Mouse (Mus musculus): ENCODE results near the gene Gm20605. TPM values are rescaled to one million over a fixed set of nuclear protein-coding genes. Genes with fewer than 3 reads are reported as not detected.
A peak's percentile ranks its signal among the peaks of the same experiment; 100 is the strongest.

Gm20605 gene
- 1 to 10 TPM; 2.9 to 3.9 TPM for total RNA-seq (2021)
- long read RNA-seq, experiment 1, partial matches to known transcripts, result 0 of 5 reads
- long read RNA-seq, experiment 1, other reads (novel, unspliced or antisense), result 5 of 5 reads
- long read RNA-seq, experiment 2, partial matches to known transcripts, result 0 of 1 reads
- long read RNA-seq, experiment 2, other reads (novel, unspliced or antisense), result 1 of 1 reads

DNA sequence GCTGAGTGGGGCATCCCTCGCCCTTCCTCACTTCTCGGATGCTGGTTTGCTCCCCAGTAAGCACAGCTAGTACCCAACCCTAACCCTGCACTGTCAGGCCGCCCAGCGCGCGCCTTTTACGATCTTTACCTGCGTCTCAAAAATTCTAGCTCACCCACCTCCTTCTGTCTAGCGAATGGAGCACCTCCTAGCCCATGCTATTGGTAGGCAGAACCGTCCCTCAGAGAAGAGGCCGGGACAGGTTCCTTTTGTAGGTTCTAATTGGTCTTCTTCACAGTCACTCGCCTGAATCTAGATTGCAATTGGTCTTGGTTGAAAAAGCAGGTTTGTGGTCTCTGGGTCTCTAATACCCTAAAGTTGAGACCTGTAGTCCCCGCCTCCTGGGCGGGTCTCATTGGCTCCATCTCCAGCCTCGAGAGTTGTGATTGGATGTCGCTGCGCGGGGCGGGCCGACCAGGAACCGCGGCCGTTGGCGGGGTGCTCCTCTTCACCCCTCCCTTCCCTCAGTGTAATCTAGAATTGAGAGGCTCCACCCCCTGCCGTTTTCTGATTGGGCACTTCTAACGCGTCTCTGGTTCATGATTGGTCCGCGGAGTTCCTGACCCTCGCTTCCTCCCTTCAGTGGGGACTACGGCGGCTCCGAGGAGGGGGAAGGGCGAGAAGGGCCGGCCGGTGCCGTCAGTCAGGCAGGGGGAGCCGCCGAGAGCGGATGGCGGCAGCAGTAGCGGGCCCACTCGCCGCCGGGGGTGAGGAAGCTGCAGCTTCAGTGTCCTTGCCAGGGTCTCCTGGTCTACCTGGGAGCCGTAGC, at the start of gene Gm20605, which contains the start of the genes Fbxo24 and Lrch4:
Gene Gm20605 (plus strand): TSS at position 678 of the 808 bp plus-strand sequence.
Gene Fbxo24 (minus strand): TSS at position 505 of the 808 bp plus-strand sequence.
Gene Lrch4 (plus strand): TSS at position 624 of the 808 bp plus-strand sequence.
- peak; percentile 100 for DNase-seq

DNA sequence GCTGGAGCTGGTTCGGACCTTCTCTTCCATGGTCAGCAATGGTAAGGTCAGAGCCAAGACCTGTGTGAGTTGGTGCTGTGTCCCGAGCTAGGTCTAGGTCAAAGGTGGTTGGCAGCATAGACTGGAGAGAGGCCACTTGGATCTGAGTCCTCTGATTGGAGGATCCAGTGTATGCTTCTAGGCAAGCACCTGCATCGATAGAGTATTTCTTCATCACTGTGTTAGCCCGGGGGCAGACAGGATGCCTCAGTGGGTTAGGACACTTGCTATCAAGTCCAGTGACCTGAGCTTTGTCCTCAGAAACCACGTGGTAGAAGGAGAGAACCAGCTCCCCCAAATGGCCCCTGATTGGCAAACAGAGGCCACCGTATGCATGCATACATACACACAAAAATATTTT, 48.7 kb upstream of the Gm20605 start:
- no peak for DNase-seq

DNA sequence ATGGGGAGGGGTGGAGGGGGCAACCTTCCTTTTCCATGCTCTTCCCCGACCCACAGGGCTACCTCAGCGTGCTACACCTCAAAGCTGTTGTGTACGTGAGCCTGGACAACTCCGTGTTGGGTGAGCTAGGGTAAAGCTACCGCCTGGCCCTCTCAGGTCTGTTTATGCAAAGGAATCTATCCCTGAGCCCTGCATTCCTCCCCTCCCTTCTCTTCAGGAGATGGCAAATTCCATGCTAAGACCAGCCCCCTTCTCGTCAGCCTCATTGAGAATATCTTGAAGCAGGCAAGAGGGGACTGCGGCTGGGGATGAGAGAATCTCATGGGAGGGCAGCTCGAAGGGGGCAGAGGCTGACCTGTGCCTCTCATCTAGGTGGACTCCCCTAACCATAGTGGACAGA, 46.3 kb upstream of the Gm20605 start:
- DNase-seq, result no peak

DNA sequence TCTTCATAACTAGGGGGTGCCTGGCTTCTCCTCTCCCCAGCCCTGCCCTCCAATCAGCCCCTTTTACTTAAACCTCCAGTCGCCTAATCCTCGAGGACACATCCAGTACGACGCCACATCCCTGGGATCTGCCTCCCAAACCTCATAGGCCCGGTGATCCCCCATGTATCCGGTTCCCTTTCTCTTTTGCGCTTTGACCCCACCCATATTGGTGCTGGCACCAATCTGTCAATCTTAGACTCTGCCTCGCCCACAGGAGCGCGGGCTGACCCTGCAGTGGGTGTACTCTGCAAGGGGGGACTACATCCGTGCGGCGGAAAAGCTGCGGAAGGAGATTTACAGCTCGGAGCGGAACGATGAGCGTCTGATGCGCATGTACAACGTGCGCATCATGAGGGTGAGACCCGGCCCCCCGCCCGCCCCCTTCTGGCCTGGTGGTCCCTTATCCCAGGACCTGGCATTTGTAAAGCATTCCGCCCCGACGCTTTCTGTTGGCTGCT, 45.3 kb upstream of the Gm20605 start:
- no peak for DNase-seq

DNA sequence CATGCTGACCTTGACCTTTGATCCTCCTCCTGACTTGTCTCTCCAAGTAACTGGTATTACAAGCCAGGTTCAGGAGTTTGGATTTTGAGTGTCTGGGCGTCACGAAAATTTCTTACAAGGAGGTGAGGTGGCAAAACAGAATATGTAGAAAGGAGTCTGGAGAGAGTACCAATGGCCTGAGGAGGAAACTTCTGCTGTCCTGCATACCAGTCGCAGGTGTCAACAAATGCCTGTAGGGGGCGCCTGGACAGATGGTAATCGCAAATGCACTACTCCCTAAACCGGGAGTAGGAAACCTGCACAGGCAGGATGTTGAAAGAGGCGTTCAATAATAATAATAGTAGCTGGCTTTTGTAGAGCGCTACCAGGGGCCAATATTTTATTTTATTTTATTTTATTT, 44.0 kb upstream of the Gm20605 start:
- DNase-seq, result no peak

DNA sequence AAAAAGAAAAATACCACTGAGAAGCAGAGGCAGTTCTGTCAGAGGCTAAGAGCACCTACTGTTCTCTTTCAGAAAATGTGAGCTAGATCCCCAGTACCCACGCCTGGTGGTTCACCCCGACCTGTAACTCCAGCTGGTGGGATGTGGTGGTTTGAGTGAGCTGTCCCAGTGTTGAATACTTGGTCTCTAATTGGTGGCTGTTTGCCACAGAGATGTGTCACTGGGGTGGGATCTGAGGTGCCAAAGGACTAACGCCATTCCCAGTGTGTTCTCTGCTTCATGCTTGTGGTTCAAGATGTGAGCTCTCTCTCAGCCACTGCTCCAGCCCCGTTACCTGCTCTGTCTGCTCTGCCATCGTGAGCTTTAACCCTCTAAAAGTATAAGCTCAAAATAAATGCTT, 38.5 kb upstream of the Gm20605 start:
- no peak for DNase-seq

DNA sequence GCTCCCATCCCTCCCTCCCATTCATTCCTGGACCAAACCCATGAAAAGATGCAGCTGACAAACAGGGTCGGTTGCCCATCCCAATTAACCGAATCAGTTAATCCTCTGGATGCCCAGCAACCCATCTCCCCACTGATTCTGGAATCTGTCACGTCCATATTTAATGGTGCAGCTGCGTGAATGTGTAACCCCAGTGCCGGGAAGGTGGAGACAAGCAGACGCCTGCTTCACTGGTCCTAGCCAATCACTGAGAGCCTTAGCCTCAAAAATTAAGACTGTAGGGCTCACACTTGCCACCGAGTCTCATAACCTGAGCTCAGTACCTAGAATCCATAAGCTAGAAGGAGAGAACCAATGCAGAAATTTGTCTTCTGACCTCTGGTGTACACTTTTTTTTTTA, 33.1 kb upstream of the Gm20605 start:
- no peak for DNase-seq

DNA sequence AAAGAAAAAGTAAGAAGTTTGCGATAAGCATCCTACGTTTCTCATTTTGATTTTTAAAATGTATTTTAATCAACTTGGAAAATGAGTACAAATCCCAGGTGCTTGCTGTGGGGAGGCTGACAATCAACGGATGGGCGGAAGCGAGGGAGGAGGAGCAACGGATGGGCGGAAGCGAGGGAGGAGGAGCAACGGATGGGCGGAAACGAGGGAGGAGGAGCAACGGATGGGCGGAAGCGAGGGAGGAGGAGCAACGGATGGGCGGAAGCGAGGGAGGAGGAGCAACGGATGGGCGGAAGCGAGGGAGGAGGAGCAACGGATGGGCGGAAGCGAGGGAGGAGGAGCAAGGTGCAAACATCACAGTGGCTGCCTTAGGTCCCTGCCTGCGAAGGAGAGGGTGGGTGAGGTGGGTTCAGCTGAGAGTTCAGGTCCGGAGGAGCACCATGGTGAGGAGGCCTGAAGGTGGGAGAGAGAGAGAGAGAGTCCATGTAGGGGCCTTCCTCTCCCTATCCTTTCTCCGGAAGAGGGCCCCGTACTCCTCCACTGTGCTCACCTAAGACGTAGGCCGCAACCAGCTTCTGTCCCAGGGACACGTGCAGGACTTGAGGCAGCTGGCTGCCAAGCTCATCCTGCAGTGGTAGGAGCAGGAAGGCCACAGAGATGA, 32.2 kb upstream of the Gm20605 start:
- DNase-seq, result no peak

DNA sequence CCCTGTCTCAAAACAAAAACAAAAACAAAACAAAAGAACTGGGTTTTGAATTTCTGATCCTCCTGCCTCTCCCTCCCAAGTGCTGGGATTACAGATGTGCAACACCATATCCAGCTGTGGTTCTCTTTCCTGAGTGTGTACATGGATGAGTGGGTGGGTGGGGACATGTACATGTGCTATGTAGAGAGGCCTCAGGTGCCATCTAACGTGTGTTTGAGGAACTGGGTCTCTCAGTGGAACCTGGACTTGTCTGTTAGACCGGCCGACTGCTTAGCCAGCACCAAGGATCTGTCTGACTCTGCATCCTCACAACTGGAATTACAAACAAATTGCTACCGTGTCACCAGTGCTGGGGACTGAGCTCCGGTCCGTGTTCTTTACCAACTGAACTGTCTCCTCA, 31.4 kb upstream of the Gm20605 start:
- DNase-seq, result no peak

DNA sequence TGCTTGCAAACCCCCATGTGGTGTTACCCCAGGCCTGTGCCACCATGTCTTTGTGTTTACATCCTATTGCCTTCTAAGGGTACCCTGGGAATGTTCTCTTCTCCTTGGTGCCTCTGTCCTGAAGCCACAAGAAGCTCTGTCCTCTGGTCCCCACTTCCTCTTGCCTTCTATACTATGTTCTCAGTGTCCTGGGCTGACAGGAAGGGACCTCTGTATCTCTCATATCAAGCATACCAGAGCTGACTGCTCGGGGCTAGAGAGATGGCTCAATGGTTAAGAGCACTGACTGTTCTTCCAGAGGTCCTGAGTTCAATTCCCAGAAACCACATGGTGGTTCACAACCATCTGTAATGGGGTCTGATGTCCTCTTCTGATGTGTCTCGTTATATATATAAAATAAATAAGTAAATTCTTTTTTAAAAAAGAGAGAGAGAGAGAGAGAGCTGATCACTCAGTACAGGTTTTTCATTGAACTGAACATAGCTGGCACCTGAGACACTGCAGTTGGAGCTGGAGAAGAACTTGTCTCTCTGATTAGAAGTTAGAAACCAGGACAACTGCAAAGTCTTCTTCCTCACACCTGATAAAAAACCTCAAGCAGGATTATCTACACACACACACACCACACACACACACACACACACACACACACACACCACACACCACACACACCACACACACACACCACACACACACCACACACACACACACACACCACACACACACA, 30.7 kb upstream of the Gm20605 start:
- DNase-seq, result no peak

DNA sequence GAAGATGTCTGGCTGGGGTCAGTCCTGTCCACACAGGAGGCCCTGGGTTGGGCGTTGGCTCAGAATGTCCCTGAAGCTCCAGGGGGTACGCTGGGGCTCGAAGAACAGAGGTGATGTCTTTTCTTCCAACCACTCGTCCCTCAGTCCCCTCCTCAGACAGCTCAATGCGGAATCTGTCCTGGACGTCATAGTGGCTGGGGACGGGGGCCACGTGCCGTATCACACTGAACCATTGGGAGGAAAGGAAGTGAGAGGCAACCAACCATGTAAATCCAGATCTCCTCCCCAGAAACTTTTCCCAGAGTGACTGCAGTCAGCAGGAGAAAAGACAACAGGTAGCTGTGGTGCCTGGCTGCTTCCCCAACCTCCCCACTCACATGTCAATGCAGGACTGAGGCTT, 29.4 kb upstream of the Gm20605 start:
- no peak for DNase-seq

DNA sequence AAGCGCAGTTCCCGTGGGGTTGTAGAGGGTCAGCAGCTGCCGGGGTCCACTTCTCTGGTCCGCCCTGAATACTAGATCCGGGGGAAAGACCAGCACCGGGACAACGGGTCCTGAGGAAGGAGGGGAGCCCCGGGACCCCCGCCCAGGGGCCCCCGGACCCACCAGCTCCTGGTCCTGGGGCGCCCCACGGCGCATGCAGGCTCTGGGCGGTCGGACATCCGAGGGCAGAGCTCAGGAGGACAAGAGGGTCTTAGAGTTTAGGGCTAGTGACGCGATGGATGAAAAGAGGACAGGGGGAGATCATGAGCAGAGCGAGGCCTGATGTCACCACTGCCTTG, 28.7 kb upstream of the Gm20605 start:
- DNase-seq, result no peak

DNA sequence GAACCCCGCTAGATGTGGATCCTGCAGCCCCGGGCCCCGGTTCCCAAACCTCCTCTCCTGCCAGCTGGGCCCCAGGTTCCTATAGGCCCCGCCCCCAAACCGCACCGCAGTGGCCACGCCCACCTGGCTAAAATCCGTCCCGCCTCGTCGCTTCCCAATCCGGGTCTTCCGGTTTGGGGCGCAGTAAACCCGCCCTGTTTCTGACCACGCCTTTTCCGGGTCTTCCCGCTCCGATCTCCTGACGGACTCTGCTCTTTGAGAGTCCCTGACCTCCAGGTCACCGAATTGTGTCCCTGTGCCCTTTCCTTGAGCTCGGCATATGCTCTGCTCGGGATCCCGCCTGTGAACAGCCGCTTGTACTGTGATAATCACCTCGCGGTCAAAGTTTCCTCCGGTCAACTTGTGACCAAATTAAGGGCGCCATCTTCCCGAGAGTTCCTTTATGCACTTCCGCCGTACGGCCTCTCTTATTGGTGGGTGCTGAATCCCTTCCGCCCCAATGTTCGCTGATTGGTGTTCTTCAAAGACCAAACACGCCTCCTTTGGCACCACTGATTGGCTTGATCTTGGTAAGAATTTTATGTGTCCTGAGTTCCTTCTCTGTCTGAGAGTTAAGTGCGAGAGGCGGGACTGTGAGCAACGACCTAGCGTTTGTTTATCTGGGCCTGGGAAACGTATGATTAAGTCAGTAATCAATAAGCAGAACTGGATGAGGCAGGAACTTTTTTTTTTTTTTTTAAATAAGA, 28.2 kb upstream of the Gm20605 start, which contains the start of gene Mospd3:
Gene Mospd3 (minus strand): TSS at position 440 of the 746 bp plus-strand sequence.
- peak; percentile 93 for DNase-seq

DNA sequence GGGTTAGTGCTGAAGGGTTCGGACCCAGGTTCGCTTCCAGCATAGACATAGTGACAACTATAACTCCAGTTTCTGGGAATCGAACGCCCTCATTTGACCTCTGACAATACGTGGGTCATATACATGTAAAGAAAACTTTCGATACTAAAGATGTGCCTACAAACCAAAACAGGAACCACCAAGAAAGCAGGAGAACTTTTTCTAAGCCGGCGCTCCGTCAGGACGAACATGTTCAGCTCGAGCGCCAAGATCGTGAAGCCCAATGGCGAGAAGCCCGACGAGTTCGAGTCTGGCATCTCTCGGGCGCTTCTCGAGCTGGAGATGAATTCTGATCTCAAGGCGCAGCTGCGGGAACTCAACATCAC, 27.6 kb upstream of the Gm20605 start:
- peak; percentile 37 for DNase-seq

DNA sequence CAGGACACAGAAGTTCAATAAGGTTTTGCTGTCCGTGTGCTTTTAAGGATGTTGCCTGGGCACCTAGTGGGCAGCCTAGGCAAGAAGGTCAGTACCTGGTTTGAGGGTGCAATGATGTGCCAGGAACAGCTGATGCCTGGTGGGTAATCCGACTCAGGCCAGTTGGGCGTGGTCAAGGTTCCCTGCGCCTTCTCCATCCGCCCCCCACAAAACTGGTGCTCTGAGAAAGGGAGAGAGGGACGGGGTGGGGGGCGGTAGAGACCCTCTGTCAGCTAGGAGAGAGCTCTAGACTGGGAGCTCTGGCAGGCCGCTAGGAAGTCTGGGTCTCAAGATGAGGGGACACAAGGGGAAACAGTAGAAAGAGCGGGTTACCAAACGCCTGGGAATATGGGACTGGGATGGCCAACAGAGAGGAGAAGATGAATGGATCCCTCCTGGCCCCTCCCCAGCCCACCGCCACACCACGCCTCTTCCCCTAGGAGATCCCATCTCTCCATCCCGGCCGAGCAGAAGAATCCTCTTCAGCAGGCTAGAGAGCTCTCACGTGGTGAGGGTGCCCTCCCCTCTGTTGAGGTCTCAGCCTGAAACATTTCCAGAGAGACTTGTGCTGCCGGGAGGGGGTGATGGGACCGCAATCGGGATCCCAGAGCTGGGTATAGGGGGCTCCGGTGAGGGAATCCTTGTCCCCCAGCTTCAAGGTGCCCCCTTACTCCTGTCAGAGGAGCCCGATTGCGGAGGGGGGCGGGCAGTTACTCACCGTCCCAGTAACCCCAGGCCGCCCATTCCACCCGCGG, 20.9 kb upstream of the Gm20605 start:
- DNase-seq, result no peak

DNA sequence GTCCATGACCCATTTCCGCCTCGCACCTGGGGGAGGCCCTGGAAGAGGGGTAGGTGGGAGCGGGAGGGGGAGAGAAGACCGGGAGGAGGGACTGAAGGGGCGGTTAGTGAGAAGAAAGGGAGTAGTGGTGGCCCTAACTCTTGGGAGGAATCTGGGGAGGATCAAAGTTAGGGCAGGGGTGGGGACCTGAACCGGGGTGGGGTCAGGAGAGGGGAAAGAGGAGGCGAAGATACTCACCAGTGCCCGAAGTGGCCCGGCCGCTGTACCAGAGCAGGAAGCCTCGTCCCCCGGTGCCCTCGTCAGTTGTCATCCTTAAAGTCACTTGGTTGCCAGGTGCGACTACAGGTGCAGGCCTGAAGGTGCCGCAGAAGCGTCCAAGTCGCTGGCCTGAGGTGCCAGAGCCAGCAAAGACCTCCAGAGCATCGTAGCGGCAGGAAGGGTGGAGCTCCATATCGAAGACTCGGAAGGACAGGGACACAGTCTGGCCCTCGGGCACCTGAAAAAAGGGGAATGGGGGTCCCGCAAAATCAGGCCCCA, 20.3 kb upstream of the Gm20605 start:
- no peak for DNase-seq

DNA sequence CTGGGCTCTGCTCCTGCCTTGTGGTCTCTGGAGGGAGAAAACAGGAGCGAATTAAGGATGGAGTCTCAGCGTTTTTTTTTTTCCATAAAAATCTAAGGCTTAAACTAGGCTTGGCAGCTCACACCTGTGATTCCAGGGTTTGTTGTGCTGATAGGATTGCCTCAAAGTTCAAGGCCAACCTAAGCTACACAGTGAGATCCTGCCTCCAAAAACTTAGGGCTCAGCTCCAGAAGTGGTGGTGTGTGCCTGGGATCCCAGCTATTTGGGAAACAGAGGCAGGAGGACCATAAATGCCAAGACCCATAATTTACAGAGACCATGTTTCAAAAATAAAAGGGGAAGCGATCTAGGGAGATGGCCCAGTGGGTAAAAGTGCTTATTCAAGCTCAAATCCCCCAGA, 19.7 kb upstream of the Gm20605 start:
- DNase-seq, result no peak

DNA sequence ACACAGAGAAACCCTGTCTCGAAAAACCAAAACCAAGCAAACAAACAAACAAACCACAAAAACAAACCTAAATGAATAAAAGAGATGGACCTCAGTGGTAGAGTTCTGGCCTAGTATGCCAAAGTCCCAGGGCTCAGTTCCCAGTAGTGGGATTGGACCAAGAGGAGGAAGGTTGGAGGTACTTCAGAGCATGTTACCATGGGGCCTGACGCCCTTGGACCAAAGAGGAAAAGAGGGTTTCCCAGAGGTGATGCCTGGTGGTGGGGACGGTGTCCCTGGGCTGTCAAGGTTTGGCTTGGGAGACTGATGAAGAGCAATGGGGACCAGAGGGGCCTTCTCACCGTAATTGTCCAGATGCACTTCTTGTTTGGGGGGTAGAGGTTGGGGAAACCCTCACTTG, 18.9 kb upstream of the Gm20605 start:
- DNase-seq, result no peak

DNA sequence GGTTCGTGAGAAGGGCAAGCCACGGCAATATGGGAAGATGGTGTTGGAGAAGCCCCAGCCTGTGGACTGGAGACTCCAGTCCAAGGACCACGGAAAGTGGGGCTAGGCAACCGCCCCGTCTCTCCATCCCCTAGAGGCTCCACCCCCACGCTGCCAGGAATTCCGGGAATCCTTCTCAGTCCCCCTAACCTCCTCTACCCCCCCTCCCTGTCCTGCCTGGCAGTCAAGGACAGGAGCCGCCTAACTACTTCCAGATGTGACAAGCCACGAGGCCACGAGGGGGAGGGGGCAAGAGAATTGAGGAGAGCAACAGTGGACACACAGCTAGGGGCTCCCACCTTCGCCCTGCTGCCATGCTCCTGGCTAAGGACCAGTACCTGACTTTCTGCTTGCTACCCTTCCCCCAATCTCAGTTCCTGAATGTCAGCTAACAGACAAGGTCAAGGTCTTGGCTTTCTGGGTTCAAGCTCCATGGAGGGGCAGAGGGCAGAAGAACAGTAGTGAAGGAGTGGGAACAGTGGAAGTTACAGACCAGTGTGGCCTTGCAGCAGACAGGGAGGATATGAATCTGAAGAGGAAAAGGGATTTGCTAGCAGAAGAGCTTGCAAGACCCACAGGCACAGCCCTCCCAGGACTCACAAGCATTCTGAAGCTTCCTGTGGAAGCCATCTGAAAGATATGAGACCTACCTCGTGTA, 18.3 kb upstream of the Gm20605 start:
- peak; percentile 90 for DNase-seq

DNA sequence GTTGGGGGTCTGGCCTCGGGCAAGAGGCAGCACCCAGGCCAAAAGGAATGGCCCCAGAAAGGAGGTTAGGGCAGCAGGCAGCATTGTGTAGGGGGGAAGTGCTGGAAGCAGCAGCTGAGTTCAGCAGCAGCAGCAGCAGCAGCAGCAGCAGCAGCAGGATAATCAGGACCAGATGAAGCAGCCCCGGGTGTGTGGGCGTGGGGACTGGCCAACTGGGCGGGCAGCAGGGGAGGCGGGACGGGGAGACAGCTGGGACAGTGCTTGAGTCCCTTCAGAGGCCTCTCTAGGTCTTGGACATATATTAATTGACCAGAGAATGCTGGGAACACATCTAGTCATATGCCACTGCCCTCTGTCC, 17.8 kb upstream of the Gm20605 start:
- DNase-seq, result peak; percentile 88

Data from gastrocnemius, postnatal 25 days (tissue).